In genomic region chr6:8752984-8753722, GRCm38 (mm10) we compare ENCODE assay signal across 17 mouse cellular contexts. TPM values are rescaled to one million over a fixed set of nuclear protein-coding genes. Genes with fewer than 3 reads are reported as not detected.
A peak's percentile ranks its signal among the peaks of the same experiment; 100 is the strongest.
DNase-seq lines count a peak whose midpoint lies in the region; ATAC-seq and TF ChIP-seq lines count a peak whose summit lies in the region.
"Had no signal": no experiment of that assay in that cellular context is flagged by ENCODE, and none has a peak within 500 bp of the region (broad histone marks: within the 10 kb centered on the region; RNA-seq: fewer than 3 reads in every experiment).

No protein-coding gene starts in this region.

- peak; percentile 64 for DNase-seq in liver, adult 2 months (ENCODE audit: extremely low read depth, low read depth, low spot score)
- DNase-seq in liver (no peak), MN1 (ENCODE audit: low spot score) (no peak)
- no peak for DNase-seq in liver, embryonic 13.5 days
- peak; percentile 46 for DNase-seq in lung, postnatal 10 days
- DNase-seq in urinary bladder, postnatal 25 days (ENCODE audit: low spot score), result peak; percentile 23
- DNase-seq in ovary, adult 18-20 months (ENCODE audit: low spot score), result no peak
- DNase-seq: cerebellum, postnatal 36 days; gastrocnemius, postnatal 10 days; right cerebral cortex, adult 18-20 months; thymus, postnatal 36 days had no signal

- TF ChIP-seq CTCF in liver, adult 2 months (IDR thresholded peaks at IDR 0.05; ENCODE audit: low read depth, low read length), result no peak

- H3K9ac ChIP-seq in liver, adult 2 months (ENCODE audit: low read depth, low read length), result no peak overlapping the region
- H3K9ac ChIP-seq in liver, embryonic 13.5 days, result no peak overlapping the region
- H3K9ac ChIP-seq: embryonic facial prominence, embryonic 13.5 days; hindbrain, embryonic 15.5 days had no signal

- H3K4me3 ChIP-seq in liver, adult 2 months (ENCODE audit: insufficient read depth, low read depth, low read length), result no peak overlapping the region
- no peak overlapping the region for H3K4me3 ChIP-seq in liver, embryonic 13.5 days (replicated peaks)
- H3K4me3 ChIP-seq: embryonic facial prominence, embryonic 13.5 days; hindbrain, embryonic 15.5 days had no signal

- H3K79me2 ChIP-seq in liver, adult 2 months (ENCODE audit: control insufficient read depth, insufficient read depth, low read length), result no peaks in the 10 kb centered on the region

- no peaks in the 10 kb centered on the region for H3K9me3 ChIP-seq in liver, embryonic 13.5 days (replicated peaks)
- H3K9me3 ChIP-seq: embryonic facial prominence, embryonic 13.5 days; hindbrain, embryonic 15.5 days had no signal

- WGBS in liver, adult 2 months, result 45% methylated on average over 6 of the region's 6 CpGs
- WGBS in liver, embryonic 13.5 days (ENCODE audit: insufficient replicate concordance), result 68% methylated on average over 6 of the region's 6 CpGs

- H3K27me3 ChIP-seq in liver, adult 2 months (ENCODE audit: control insufficient read depth, insufficient read depth, low read length), result no peaks in the 10 kb centered on the region
- no peaks in the 10 kb centered on the region for H3K27me3 ChIP-seq in liver, embryonic 13.5 days
- H3K27me3 ChIP-seq: CH12.LX; embryonic facial prominence, embryonic 13.5 days; hindbrain, embryonic 15.5 days had no signal

- H3K36me3 ChIP-seq in liver, adult 2 months (ENCODE audit: control insufficient read depth, insufficient read depth, low read length), result 0 out of 2 replicates have a peak, but pooled peaks cover 1% of the 10 kb centered on the region
- H3K36me3 ChIP-seq in liver, embryonic 13.5 days, result no peaks in the 10 kb centered on the region
- H3K36me3 ChIP-seq: embryonic facial prominence, embryonic 13.5 days had no signal

- H3K4me2 ChIP-seq in liver, embryonic 13.5 days, result no peak overlapping the region
- H3K4me2 ChIP-seq: embryonic facial prominence, embryonic 13.5 days; hindbrain, embryonic 15.5 days had no signal

- peak; percentile 29 for ATAC-seq in liver, embryonic 13.5 days (ENCODE audit: low read depth)
- no peak for ATAC-seq in erythroblast, adult 5-6 weeks (replicated peaks; ENCODE audit: low FRiP score, poor library complexity, severe bottlenecking)
- ATAC-seq: forebrain, embryonic 14.5 days; midbrain, embryonic 16.5 days had no signal

- H3K4me1 ChIP-seq in liver, adult 2 months (ENCODE audit: control insufficient read depth, insufficient read depth, low read length), result no peaks in the 10 kb centered on the region
- H3K4me1 ChIP-seq in liver, embryonic 13.5 days (replicated peaks), result peaks cover 29% of the 10 kb centered on the region
- H3K4me1 ChIP-seq: embryonic facial prominence, embryonic 13.5 days; hindbrain, embryonic 15.5 days had no signal

- TF ChIP-seq POLR2A in liver, adult 2 months (IDR thresholded peaks at IDR 0.05; ENCODE audit: extremely low read depth, insufficient read depth, low read length), result no peak

- H3K27ac ChIP-seq in liver, adult 2 months (replicated peaks; ENCODE audit: insufficient read depth, low read depth, low read length), result no peak overlapping the region
- peak overlapping the region; percentile 47 for H3K27ac ChIP-seq in liver, embryonic 13.5 days
- H3K27ac ChIP-seq: embryonic facial prominence, embryonic 13.5 days; hindbrain, embryonic 15.5 days had no signal

RNA-seq across cellular contexts. Expression of gene Ica1, which starts 25.1 kb away (rescaled TPM):
- total RNA-seq in liver, adult 2 months (2014; rRNA removed), result 2.9 and 3.4 TPM in 2 replicates
- 0.54 and 0.84 TPM in 2 replicates for polyA plus RNA-seq in liver, adult 2 months (2012; rRNA removed)
- polyA plus RNA-seq in liver, embryonic 13.5 days (2015; fragmentation: Nextera tagmentation; extraction: Ambion mirVana), result 5.9 and 6.8 TPM in 2 replicates
- total RNA-seq in erythroblast, adult 5-6 weeks (2015; ENCODE audit: low replicate concordance), result 6.7 and 6.9 TPM in 2 replicates
- total RNA-seq in erythroblast, adult 5-6 weeks (2017; ENCODE audit: low replicate concordance), result 7.1 and 8.8 TPM in 2 replicates

Comparison
In these comparisons a context has a peak if more than half of its experiments do, and no peak if none do; other contexts are left out.
1. DNase-seq: peak in liver, adult 2 months (single experiment), lung, postnatal 10 days (single experiment) and urinary bladder, postnatal 25 days (single experiment); none in liver (single experiment), liver, embryonic 13.5 days (single experiment), ovary, adult 18-20 months (single experiment) and MN1 (single experiment).